Mouse (Mus musculus): Measurements from ENCODE around the gene Sag. TPM values are rescaled to one million over a fixed set of nuclear protein-coding genes. Genes with fewer than 3 reads are reported as not detected.

Gene Sag
- total RNA-seq, 2 experiments from 2014 or later: 1.3 to 2.4 TPM

GRCm38 (mm10) chr1:87892499-87892898 lies 89.0 kb downstream of the Sag start:
- no peak for DNase-seq (ENCODE audit: low spot score in 2 of 2)

- DNase-seq (ENCODE audit: low spot score in 2 of 2): no peak
Measured at GRCm38 (mm10) chr1:87893414-87893813, 89.9 kb downstream of the Sag start.

Other genes starting within 250 kb of the Sag start
- gene Ngef, start 229.8 kb upstream of the Sag start, total RNA-seq (2021): under 1 TPM; 0.56 to 0.80 TPM
- 10 to 100 TPM; 15.8 to 29.3 TPM for gene Inpp5d, start 183.4 kb upstream of the Sag start, total RNA-seq (2021)
- gene Atg16l1, start 47.8 kb upstream of the Sag start, total RNA-seq (2021): 10 to 100 TPM; 35.8 to 36.8 TPM
- 10 to 100 TPM; 54.6 to 74.6 TPM for gene Dgkd, start 49.6 kb downstream of the Sag start, total RNA-seq (2021)
- 10 to 100 TPM; 19.8 to 21.4 TPM for gene Usp40, start 204.9 kb downstream of the Sag start, total RNA-seq (2021)